Mouse (Mus musculus): ENCODE measurements around the gene P4htm. TPM values are rescaled to one million over a fixed set of nuclear protein-coding genes. Genes with fewer than 3 reads are reported as not detected.
"Not testable (repeated sequence)": the region's sequence is repeated elsewhere in the genome, so short reads cannot be mapped to it uniquely, and the experiment has no call there.

P4htm gene
- polyA plus RNA-seq, 1 experiment from 2014 or later = 6.7 TPM

- Histone ChIP-seq H3K4me2 (replicated peaks; ENCODE audit: low read depth, low read length) (no peak overlapping the region), H3K27me3 (ENCODE audit: control insufficient read depth, insufficient read depth, low read length) (no peaks in the 10 kb centered on the region), H3K4me3 (ENCODE audit: low read depth, low read length) (no peak overlapping the region), H3K9ac (ENCODE audit: low read depth, low read length) (no peak overlapping the region), H3K9me3 (ENCODE audit: control insufficient read depth, low read length) (no peaks in the 10 kb centered on the region), H3K27ac (ENCODE audit: low read depth, low read length) (no peak overlapping the region), H3K36me3 (ENCODE audit: control insufficient read depth, insufficient read depth, low read length) (no peaks in the 10 kb centered on the region; the same call in 1 of the 2 replicates), H3K4me1 (replicated peaks; ENCODE audit: control insufficient read depth, insufficient read depth, low read length) (no peaks in the 10 kb centered on the region)
- no peak for ATAC-seq (ENCODE audit: low FRiP score)
- DNase-seq (ENCODE audit: low spot score) = no peak
- 90% methylated on average over 1 of the region's 1 CpGs for WGBS
Measured at GRCm38 (mm10) chr9:108617301-108617700, 19.8 kb upstream of the P4htm start.

- no peaks in the 10 kb centered on the region for H3K27me3 ChIP-seq (ENCODE audit: control insufficient read depth, insufficient read depth, low read length)
- no peak overlapping the region for H3K27ac ChIP-seq (ENCODE audit: low read depth, low read length)
- DNase-seq (ENCODE audit: low spot score) (no peak), ATAC-seq (ENCODE audit: low FRiP score) (no peak)
- no peak overlapping the region for H3K9ac ChIP-seq (ENCODE audit: low read depth, low read length)
- 97% methylated on average over 10 of the region's 10 CpGs for WGBS
- no peak overlapping the region for H3K4me3 ChIP-seq (ENCODE audit: low read depth, low read length)
- no peak overlapping the region for H3K4me2 ChIP-seq (replicated peaks; ENCODE audit: low read depth, low read length)
- H3K9me3 ChIP-seq (ENCODE audit: control insufficient read depth, low read length) = no peaks in the 10 kb centered on the region
- H3K36me3 ChIP-seq (ENCODE audit: control insufficient read depth, insufficient read depth, low read length) = peaks cover 6% of the 10 kb centered on the region; the same call in 1 of the 2 replicates
- H3K4me1 ChIP-seq (replicated peaks; ENCODE audit: control insufficient read depth, insufficient read depth, low read length) = no peaks in the 10 kb centered on the region
Measured at GRCm38 (mm10) chr9:108611488-108611887, 14.0 kb upstream of the P4htm start.

- no peak overlapping the region for H3K9ac ChIP-seq (ENCODE audit: low read depth, low read length)
- no peak overlapping the region for H3K4me3 ChIP-seq (ENCODE audit: low read depth, low read length)
- no peak overlapping the region for H3K4me2 ChIP-seq (replicated peaks; ENCODE audit: low read depth, low read length)
- H3K27me3 ChIP-seq (ENCODE audit: control insufficient read depth, insufficient read depth, low read length) = no peaks in the 10 kb centered on the region
- ATAC-seq (ENCODE audit: low FRiP score) (no peak), DNase-seq (ENCODE audit: low spot score) (no peak)
- peaks cover 10% of the 10 kb centered on the region; the same call in 1 of the 2 replicates for H3K36me3 ChIP-seq (ENCODE audit: control insufficient read depth, insufficient read depth, low read length)
- no peaks in the 10 kb centered on the region for H3K4me1 ChIP-seq (replicated peaks; ENCODE audit: control insufficient read depth, insufficient read depth, low read length)
- no peak overlapping the region for H3K27ac ChIP-seq (ENCODE audit: low read depth, low read length)
- no peaks in the 10 kb centered on the region for H3K9me3 ChIP-seq (ENCODE audit: control insufficient read depth, low read length)
- WGBS = 96% methylated on average over 4 of the region's 4 CpGs
Measured at GRCm38 (mm10) chr9:108608889-108609288, 11.4 kb upstream of the P4htm start.

GRCm38 (mm10) chr9:108607929-108608328 lies 10.5 kb upstream of the P4htm start:
- 92% methylated on average over 5 of the region's 5 CpGs for WGBS
- H3K4me1 ChIP-seq (replicated peaks; ENCODE audit: control insufficient read depth, insufficient read depth, low read length); DNase-seq (ENCODE audit: low spot score); H3K9ac ChIP-seq (ENCODE audit: low read depth, low read length); H3K4me2 ChIP-seq (replicated peaks; ENCODE audit: low read depth, low read length); ATAC-seq (ENCODE audit: low FRiP score); H3K27ac ChIP-seq (ENCODE audit: low read depth, low read length); H3K27me3 ChIP-seq (ENCODE audit: control insufficient read depth, insufficient read depth, low read length); H3K9me3 ChIP-seq (ENCODE audit: control insufficient read depth, low read length); H3K4me3 ChIP-seq (ENCODE audit: low read depth, low read length): not testable (repeated sequence)
- peaks cover 13% of the 10 kb centered on the region; the same call in 1 of the 2 replicates for H3K36me3 ChIP-seq (ENCODE audit: control insufficient read depth, insufficient read depth, low read length)

GRCm38 (mm10) chr9:108601986-108602385 lies 4.5 kb upstream of the P4htm start:
- no peak overlapping the region for H3K4me3 ChIP-seq (ENCODE audit: low read depth, low read length)
- ATAC-seq (ENCODE audit: low FRiP score) = no peak
- H3K9ac ChIP-seq (ENCODE audit: low read depth, low read length) = no peak overlapping the region
- H3K4me1 ChIP-seq (replicated peaks; ENCODE audit: control insufficient read depth, insufficient read depth, low read length) = no peaks in the 10 kb centered on the region
- peaks cover 7% of the 10 kb centered on the region; the same call in 1 of the 2 replicates for H3K36me3 ChIP-seq (ENCODE audit: control insufficient read depth, insufficient read depth, low read length)
- 83% methylated on average over 4 of the region's 4 CpGs for WGBS
- no peaks in the 10 kb centered on the region for H3K9me3 ChIP-seq (ENCODE audit: control insufficient read depth, low read length)
- H3K27ac ChIP-seq (ENCODE audit: low read depth, low read length) = no peak overlapping the region
- H3K27me3 ChIP-seq (ENCODE audit: control insufficient read depth, insufficient read depth, low read length) = no peaks in the 10 kb centered on the region
- no peak for DNase-seq (ENCODE audit: low spot score)
- no peak overlapping the region for H3K4me2 ChIP-seq (replicated peaks; ENCODE audit: low read depth, low read length)

- Histone ChIP-seq H3K4me3 (ENCODE audit: low read depth, low read length) (no peak overlapping the region), H3K27ac (ENCODE audit: low read depth, low read length) (no peak overlapping the region), H3K9ac (ENCODE audit: low read depth, low read length) (no peak overlapping the region), H3K4me2 (replicated peaks; ENCODE audit: low read depth, low read length) (no peak overlapping the region), H3K27me3 (ENCODE audit: control insufficient read depth, insufficient read depth, low read length) (no peaks in the 10 kb centered on the region), H3K9me3 (ENCODE audit: control insufficient read depth, low read length) (no peaks in the 10 kb centered on the region), H3K36me3 (ENCODE audit: control insufficient read depth, insufficient read depth, low read length) (peaks cover 3% of the 10 kb centered on the region; the same call in 1 of the 2 replicates), H3K4me1 (replicated peaks; ENCODE audit: control insufficient read depth, insufficient read depth, low read length) (no peaks in the 10 kb centered on the region)
- DNase-seq (ENCODE audit: low spot score) (no peak), ATAC-seq (ENCODE audit: low FRiP score) (no peak)
- 54% methylated on average over 2 of the region's 2 CpGs for WGBS
Measured at GRCm38 (mm10) chr9:108600011-108600410, 2.5 kb upstream of the P4htm start.

- H3K9ac ChIP-seq (ENCODE audit: low read depth, low read length) = no peak overlapping the region
- no peaks in the 10 kb centered on the region for H3K9me3 ChIP-seq (ENCODE audit: control insufficient read depth, low read length)
- no peaks in the 10 kb centered on the region for H3K4me1 ChIP-seq (replicated peaks; ENCODE audit: control insufficient read depth, insufficient read depth, low read length)
- H3K4me3 ChIP-seq (ENCODE audit: low read depth, low read length) = no peak overlapping the region
- 79% methylated on average over 4 of the region's 4 CpGs for WGBS
- peaks cover 3% of the 10 kb centered on the region; the same call in 1 of the 2 replicates for H3K36me3 ChIP-seq (ENCODE audit: control insufficient read depth, insufficient read depth, low read length)
- H3K27me3 ChIP-seq (ENCODE audit: control insufficient read depth, insufficient read depth, low read length) = no peaks in the 10 kb centered on the region
- no peak overlapping the region for H3K27ac ChIP-seq (ENCODE audit: low read depth, low read length)
- DNase-seq (ENCODE audit: low spot score) (peak; percentile 91), ATAC-seq (ENCODE audit: low FRiP score) (no peak)
- H3K4me2 ChIP-seq (replicated peaks; ENCODE audit: low read depth, low read length) = no peak overlapping the region
Measured at GRCm38 (mm10) chr9:108599021-108599566, 1.6 kb upstream of the P4htm start.

GRCm38 (mm10) chr9:108594354-108594753 lies 3.1 kb downstream of the P4htm start:
- Histone ChIP-seq H3K36me3 (ENCODE audit: control insufficient read depth, insufficient read depth, low read length) (no peaks in the 10 kb centered on the region), H3K27ac (ENCODE audit: low read depth, low read length) (no peak overlapping the region), H3K9ac (ENCODE audit: low read depth, low read length) (no peak overlapping the region), H3K4me1 (replicated peaks; ENCODE audit: control insufficient read depth, insufficient read depth, low read length) (no peaks in the 10 kb centered on the region), H3K9me3 (ENCODE audit: control insufficient read depth, low read length) (no peaks in the 10 kb centered on the region), H3K27me3 (ENCODE audit: control insufficient read depth, insufficient read depth, low read length) (no peaks in the 10 kb centered on the region), H3K4me3 (ENCODE audit: low read depth, low read length) (no peak overlapping the region), H3K4me2 (replicated peaks; ENCODE audit: low read depth, low read length) (no peak overlapping the region)
- no peak for DNase-seq (ENCODE audit: low spot score)
- ATAC-seq (ENCODE audit: low FRiP score) = no peak
- 89% methylated on average over 3 of the region's 3 CpGs for WGBS

- Histone ChIP-seq H3K9me3 (ENCODE audit: control insufficient read depth, low read length) (no peaks in the 10 kb centered on the region), H3K4me2 (replicated peaks; ENCODE audit: low read depth, low read length) (no peak overlapping the region), H3K27me3 (ENCODE audit: control insufficient read depth, insufficient read depth, low read length) (no peaks in the 10 kb centered on the region), H3K36me3 (ENCODE audit: control insufficient read depth, insufficient read depth, low read length) (no peaks in the 10 kb centered on the region), H3K27ac (ENCODE audit: low read depth, low read length) (no peak overlapping the region), H3K4me1 (replicated peaks; ENCODE audit: control insufficient read depth, insufficient read depth, low read length) (peaks cover 19% of the 10 kb centered on the region), H3K9ac (ENCODE audit: low read depth, low read length) (no peak overlapping the region), H3K4me3 (ENCODE audit: low read depth, low read length) (no peak overlapping the region)
- DNase-seq (ENCODE audit: low spot score) = no peak
- WGBS = 84% methylated on average over 4 of the region's 4 CpGs
- no peak for ATAC-seq (ENCODE audit: low FRiP score)
Measured at GRCm38 (mm10) chr9:108591462-108591861, 6.0 kb downstream of the P4htm start.

All from hindbrain, embryonic 11.5 days (tissue).